Mouse (Mus musculus): ENCODE results near the gene Atxn1. TPM values are rescaled to one million over a fixed set of nuclear protein-coding genes. Genes with fewer than 3 reads are reported as not detected.
A peak's percentile ranks its signal among the peaks of the same experiment; 100 is the strongest.

Atxn1 gene
- total and polyA plus RNA-seq, 3 experiments: 9.4 to 61.0 (median 25.0) TPM

DNA sequence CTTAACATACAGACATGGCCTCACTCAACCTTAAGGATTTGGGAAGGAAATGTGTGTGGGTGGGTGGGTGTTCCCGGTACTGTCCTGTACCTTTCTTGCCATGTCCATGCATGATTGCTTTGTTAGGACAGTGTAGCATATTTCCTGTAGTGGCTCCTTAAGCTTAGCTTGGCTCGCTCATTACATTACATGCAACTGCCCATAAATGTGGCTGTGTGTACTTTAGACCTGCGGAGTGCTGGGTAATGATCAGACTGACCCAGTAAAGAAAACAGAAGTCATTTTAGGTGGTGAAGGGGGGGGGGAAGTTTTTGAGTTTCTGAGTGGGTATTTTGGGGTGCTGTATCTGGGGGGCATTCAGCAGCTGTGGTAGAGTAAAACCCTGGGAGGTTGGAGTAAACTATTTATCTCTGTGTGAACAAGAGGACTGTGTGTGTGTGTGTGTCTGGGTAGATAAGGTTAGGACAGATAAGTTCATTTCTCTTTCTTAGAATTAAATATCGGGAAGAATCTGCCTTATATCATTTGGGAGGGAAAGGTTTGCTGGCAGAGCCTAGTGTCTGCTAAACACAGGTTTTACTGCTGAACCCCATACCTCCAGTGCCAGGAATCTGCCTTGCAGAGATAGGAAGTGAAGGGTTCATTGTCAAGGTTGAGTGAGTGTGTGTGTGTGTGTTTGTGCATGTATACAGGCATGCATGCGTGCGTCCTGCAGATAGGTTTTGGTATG, 452.9 kb downstream of the Atxn1 start:
- no peaks in the 10 kb centered on the region for H3K27me3 ChIP-seq (ENCODE audit: insufficient read depth, low read length)
- H3K36me3 ChIP-seq (replicated peaks): peaks cover 57% of the 10 kb centered on the region
- H3K4me1 ChIP-seq (ENCODE audit: insufficient read depth, low read depth, low read length): peaks cover 84% of the 10 kb centered on the region
- TF ChIP-seq CTCF (IDR thresholded peaks at IDR 0.05; ENCODE audit: low read depth, low read length) (no peak), TAL1 (conservative IDR thresholded peaks at IDR 0.05; ENCODE audit: low read depth, low read length) (peak; percentile 88), GATA1 (IDR thresholded peaks at IDR 0.05; ENCODE audit: borderline replicate concordance, low read length) (no peak)
- peak; percentile 48 for DNase-seq (ENCODE audit: low spot score)
- peak overlapping the region; percentile 67; the same call in 1 of the 2 replicates for H3K4me3 ChIP-seq (ENCODE audit: low read depth, low read length)
- peak; percentile 57 for ATAC-seq (ENCODE audit: extremely low read depth, insufficient number of reproducible peaks, low FRiP score, poor library complexity, severe bottlenecking)
- H3K9me3 ChIP-seq (replicated peaks): no peaks in the 10 kb centered on the region

DNA sequence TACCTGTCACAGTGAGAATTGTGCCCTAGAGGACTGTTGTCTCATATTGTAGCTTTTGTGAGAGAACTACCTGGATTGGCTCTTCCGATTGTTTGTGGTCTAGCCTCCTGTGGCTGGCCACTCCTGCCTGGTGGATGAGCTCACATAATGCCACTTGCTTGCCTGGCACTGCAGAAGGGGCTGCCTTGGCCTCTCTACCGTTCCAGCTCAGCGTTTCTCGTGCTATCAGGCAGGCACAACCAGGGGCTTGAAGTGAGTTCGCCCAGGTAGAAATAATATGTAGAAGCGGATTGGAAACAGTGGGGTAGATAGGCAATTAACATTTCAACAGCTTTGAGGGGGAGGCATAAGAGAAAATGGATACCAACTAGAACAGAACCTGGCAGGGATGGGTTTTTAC, 455.4 kb downstream of the Atxn1 start:
- no peak for TF ChIP-seq TAL1 (conservative IDR thresholded peaks at IDR 0.05; ENCODE audit: low read depth, low read length)
- no peak for TF ChIP-seq CTCF (IDR thresholded peaks at IDR 0.05; ENCODE audit: low read depth, low read length)
- TF ChIP-seq POLR2AphosphoS5 (IDR thresholded peaks at IDR 0.05; ENCODE audit: insufficient replicate concordance, low read depth, low read length): no peak
- no peak for TF ChIP-seq GATA2 (IDR thresholded peaks at IDR 0.05; ENCODE audit: borderline replicate concordance, low read depth, low read length)
- no peak for TF ChIP-seq GATA1 (IDR thresholded peaks at IDR 0.05; ENCODE audit: borderline replicate concordance, low read length)
- no peaks in the 10 kb centered on the region for H3K27me3 ChIP-seq (ENCODE audit: insufficient read depth, low read length)
- no peak for DNase-seq (ENCODE audit: low spot score)
- peak overlapping the region; percentile 91 for H3K4me3 ChIP-seq (ENCODE audit: low read depth, low read length)
- H3K36me3 ChIP-seq (replicated peaks): peaks cover 32% of the 10 kb centered on the region
- H3K4me1 ChIP-seq (ENCODE audit: insufficient read depth, low read depth, low read length): peaks cover 76% of the 10 kb centered on the region
- peaks cover 3% of the 10 kb centered on the region; the same call in 1 of the 2 replicates for H3K9me3 ChIP-seq (replicated peaks)
- no peak for ATAC-seq (ENCODE audit: extremely low read depth, insufficient number of reproducible peaks, low FRiP score, poor library complexity, severe bottlenecking)

GRCm38 (mm10) chr13:45508495-45508894, 456.3 kb downstream of the Atxn1 start:
- no peak for ATAC-seq (ENCODE audit: extremely low read depth, insufficient number of reproducible peaks, low FRiP score, poor library complexity, severe bottlenecking)
- TF ChIP-seq TAL1 (conservative IDR thresholded peaks at IDR 0.05; ENCODE audit: low read depth, low read length): no peak
- TF ChIP-seq CTCF (IDR thresholded peaks at IDR 0.05; ENCODE audit: low read depth, low read length): no peak
- no peak for TF ChIP-seq GATA2 (IDR thresholded peaks at IDR 0.05; ENCODE audit: borderline replicate concordance, low read depth, low read length)
- TF ChIP-seq GATA1 (IDR thresholded peaks at IDR 0.05; ENCODE audit: borderline replicate concordance, low read length): no peak
- TF ChIP-seq POLR2AphosphoS5 (IDR thresholded peaks at IDR 0.05; ENCODE audit: insufficient replicate concordance, low read depth, low read length): no peak
- Histone ChIP-seq H3K27me3 (ENCODE audit: insufficient read depth, low read length) (no peaks in the 10 kb centered on the region), H3K36me3 (replicated peaks) (peaks cover 24% of the 10 kb centered on the region), H3K4me1 (ENCODE audit: insufficient read depth, low read depth, low read length) (peaks cover 71% of the 10 kb centered on the region), H3K9me3 (replicated peaks) (peaks cover 3% of the 10 kb centered on the region; the same call in 1 of the 2 replicates), H3K4me3 (ENCODE audit: low read depth, low read length) (peak overlapping the region; percentile 91)
- peak; percentile 62 for DNase-seq (ENCODE audit: low spot score)

GRCm38 (mm10) chr13:45507274-45508229, 457.3 kb downstream of the Atxn1 start, which contains the start of gene Gmpr:
Gene Gmpr (plus strand): TSS chr13:45507444.
- DNase-seq (ENCODE audit: low spot score) (peak; percentile 72), ATAC-seq (ENCODE audit: extremely low read depth, insufficient number of reproducible peaks, low FRiP score, poor library complexity, severe bottlenecking) (peak; percentile 59)
- Histone ChIP-seq H3K36me3 (replicated peaks) (peaks cover 19% of the 10 kb centered on the region), H3K27me3 (ENCODE audit: insufficient read depth, low read length) (no peaks in the 10 kb centered on the region), H3K4me3 (ENCODE audit: low read depth, low read length) (peak within 1 kb of the TSS; percentile 91), H3K4me1 (ENCODE audit: insufficient read depth, low read depth, low read length) (peaks cover 70% of the 10 kb centered on the region), H3K9me3 (replicated peaks) (peaks cover 3% of the 10 kb centered on the region; the same call in 1 of the 2 replicates)
- TF ChIP-seq TAL1 (conservative IDR thresholded peaks at IDR 0.05; ENCODE audit: low read depth, low read length) (no peak), GATA2 (IDR thresholded peaks at IDR 0.05; ENCODE audit: borderline replicate concordance, low read depth, low read length) (no peak), POLR2AphosphoS5 (IDR thresholded peaks at IDR 0.05; ENCODE audit: insufficient replicate concordance, low read depth, low read length) (no peak), GATA1 (IDR thresholded peaks at IDR 0.05; ENCODE audit: borderline replicate concordance, low read length) (no peak), CTCF (IDR thresholded peaks at IDR 0.05; ENCODE audit: low read depth, low read length) (no peak)

DNA sequence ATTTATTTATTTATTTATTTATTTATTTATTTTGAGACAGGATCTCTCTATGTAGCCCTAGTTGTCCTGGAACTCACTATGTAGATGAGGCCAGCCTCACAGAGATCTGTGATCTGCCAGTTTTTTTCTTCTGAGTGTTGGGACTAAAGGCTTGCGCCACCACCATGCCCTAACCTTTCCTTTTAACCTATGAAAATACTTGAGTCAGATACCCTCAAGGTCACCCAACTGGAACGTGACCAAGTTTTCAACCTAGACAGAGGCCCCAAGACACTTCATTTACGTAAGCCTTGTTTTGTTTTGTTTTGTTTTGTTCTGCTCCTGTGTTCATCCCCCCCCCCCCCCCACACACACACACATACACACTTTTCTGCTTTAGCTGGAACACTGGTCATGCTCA, 459.3 kb downstream of the Atxn1 start:
- DNase-seq (ENCODE audit: low spot score): no peak
- ATAC-seq (ENCODE audit: extremely low read depth, insufficient number of reproducible peaks, low FRiP score, poor library complexity, severe bottlenecking): no peak
- peaks cover 8% of the 10 kb centered on the region for H3K36me3 ChIP-seq (replicated peaks)
- peaks cover 55% of the 10 kb centered on the region for H3K4me1 ChIP-seq (ENCODE audit: insufficient read depth, low read depth, low read length)
- no peak overlapping the region for H3K4me3 ChIP-seq (ENCODE audit: low read depth, low read length)
- peaks cover 4% of the 10 kb centered on the region; the same call in 1 of the 2 replicates for H3K9me3 ChIP-seq (replicated peaks)
- TF ChIP-seq POLR2AphosphoS5 (IDR thresholded peaks at IDR 0.05; ENCODE audit: insufficient replicate concordance, low read depth, low read length): no peak
- TF ChIP-seq CTCF (IDR thresholded peaks at IDR 0.05; ENCODE audit: low read depth, low read length): no peak
- no peak for TF ChIP-seq GATA2 (IDR thresholded peaks at IDR 0.05; ENCODE audit: borderline replicate concordance, low read depth, low read length)
- no peak for TF ChIP-seq GATA1 (IDR thresholded peaks at IDR 0.05; ENCODE audit: borderline replicate concordance, low read length)
- no peak for TF ChIP-seq TAL1 (conservative IDR thresholded peaks at IDR 0.05; ENCODE audit: low read depth, low read length)
- no peaks in the 10 kb centered on the region for H3K27me3 ChIP-seq (ENCODE audit: insufficient read depth, low read length)

DNA sequence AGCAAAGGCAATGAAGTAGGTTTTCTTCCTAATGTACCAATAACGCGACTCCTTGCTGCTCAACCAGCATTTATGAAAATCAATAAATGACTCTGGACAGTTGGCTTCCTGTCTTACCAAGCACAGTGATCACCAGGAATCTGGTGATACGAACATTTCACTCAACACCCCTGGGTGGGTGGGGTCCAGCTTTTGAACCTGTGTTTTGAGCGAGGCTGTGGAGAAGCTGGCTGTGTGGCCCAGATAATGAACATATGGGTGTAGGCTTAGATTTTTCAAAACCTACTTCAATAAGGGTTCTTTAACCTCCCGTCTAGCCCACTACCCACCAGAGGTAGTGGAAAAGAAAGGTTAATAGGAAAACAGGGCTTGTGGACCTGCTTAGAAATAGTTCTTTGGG, 462.0 kb downstream of the Atxn1 start:
- H3K27me3 ChIP-seq (ENCODE audit: insufficient read depth, low read length): no peaks in the 10 kb centered on the region
- ATAC-seq (ENCODE audit: extremely low read depth, insufficient number of reproducible peaks, low FRiP score, poor library complexity, severe bottlenecking) (no peak), DNase-seq (ENCODE audit: low spot score) (no peak)
- H3K9me3 ChIP-seq (replicated peaks): peaks cover 7% of the 10 kb centered on the region; the same call in 1 of the 2 replicates
- TF ChIP-seq TAL1 (conservative IDR thresholded peaks at IDR 0.05; ENCODE audit: low read depth, low read length) (no peak), GATA2 (IDR thresholded peaks at IDR 0.05; ENCODE audit: borderline replicate concordance, low read depth, low read length) (no peak), POLR2AphosphoS5 (IDR thresholded peaks at IDR 0.05; ENCODE audit: insufficient replicate concordance, low read depth, low read length) (no peak), CTCF (IDR thresholded peaks at IDR 0.05; ENCODE audit: low read depth, low read length) (no peak), GATA1 (IDR thresholded peaks at IDR 0.05; ENCODE audit: borderline replicate concordance, low read length) (no peak)
- H3K36me3 ChIP-seq (replicated peaks): no peaks in the 10 kb centered on the region
- peaks cover 48% of the 10 kb centered on the region for H3K4me1 ChIP-seq (ENCODE audit: insufficient read depth, low read depth, low read length)
- H3K4me3 ChIP-seq (ENCODE audit: low read depth, low read length): no peak overlapping the region
